ENCODE assay signal across 13 mouse cellular contexts in genomic region chr2:126227581-126227980, GRCm38 (mm10).
"Had no signal": no experiment of that assay in that cellular context is flagged by ENCODE, and none has a peak within 500 bp of the region (broad histone marks: within the 10 kb centered on the region; RNA-seq: fewer than 3 reads in every experiment).

No protein-coding gene starts in this region.

- DNase-seq: gastrocnemius, postnatal 14 days; gastrocnemius, postnatal 36 days; heart, adult 2 months; heart, postnatal 14 days; heart, postnatal 36 days; kidney, adult 11 months; kidney, adult 2 months; kidney, adult 9 months; kidney, postnatal 14 days; kidney, postnatal 36 days; layer of hippocampus, adult 9-11 months; layer of hippocampus, postnatal 36 days; left cerebral cortex, postnatal 4 days had no signal
